Comparison of ENCODE assay signal across 26 mouse cellular contexts in genomic region chr2:6598879-6599167, GRCm38 (mm10).
"Had no signal": no experiment of that assay in that cellular context is flagged by ENCODE, and none has a peak within 500 bp of the region (broad histone marks: within the 10 kb centered on the region; RNA-seq: fewer than 3 reads in every experiment).

No protein-coding gene starts in this region.

- H3K27ac ChIP-seq: heart, adult 2 months; heart, embryonic 13.5 days; heart, embryonic 15.5 days; hindbrain, embryonic 10.5 days; hindbrain, embryonic 12.5 days; hindbrain, embryonic 14.5 days; kidney, embryonic 15.5 days; kidney, postnatal 0 days; limb, embryonic 13.5 days; limb, embryonic 15.5 days; liver, embryonic 12.5 days; liver, embryonic 14.5 days had no signal

- H3K9me3 ChIP-seq: heart, embryonic 13.5 days; heart, embryonic 15.5 days; hindbrain, embryonic 10.5 days; hindbrain, embryonic 12.5 days; kidney, embryonic 15.5 days; limb, embryonic 13.5 days; limb, embryonic 15.5 days; liver, embryonic 12.5 days had no signal

- H3K4me1 ChIP-seq: heart, embryonic 15.5 days; kidney, embryonic 15.5 days; liver, embryonic 12.5 days had no signal

- H3K9ac ChIP-seq: heart, embryonic 13.5 days; heart, embryonic 15.5 days; hindbrain, embryonic 12.5 days; hindbrain, embryonic 14.5 days; kidney, embryonic 15.5 days; limb, embryonic 13.5 days; limb, embryonic 15.5 days; liver, embryonic 12.5 days; liver, embryonic 14.5 days had no signal

- H3K36me3 ChIP-seq: kidney, embryonic 15.5 days; limb, embryonic 13.5 days; liver, embryonic 12.5 days had no signal

- H3K27me3 ChIP-seq: heart, embryonic 13.5 days; heart, embryonic 15.5 days; hindbrain, embryonic 12.5 days; kidney, embryonic 15.5 days; limb, embryonic 13.5 days; limb, embryonic 15.5 days; liver, embryonic 12.5 days had no signal

- DNase-seq: gastrocnemius, postnatal 14 days; gastrocnemius, postnatal 36 days; heart, adult 11 months; heart, adult 2 months; heart, postnatal 4 days; kidney, adult 18-20 months; kidney, adult 8-10 months; kidney, postnatal 14 days; kidney, postnatal 36 days; layer of hippocampus, adult 9-11 months; layer of hippocampus, postnatal 36 days; left cerebral cortex, postnatal 4 days had no signal

- H3K4me3 ChIP-seq: heart, adult 2 months; heart, embryonic 13.5 days; heart, embryonic 15.5 days; hindbrain, embryonic 10.5 days; hindbrain, embryonic 12.5 days; kidney, embryonic 15.5 days; limb, embryonic 13.5 days; limb, embryonic 15.5 days; liver, embryonic 12.5 days had no signal

- ATAC-seq: hindbrain, embryonic 16.5 days; intestine, embryonic 16.5 days; liver, embryonic 12.5 days had no signal

- H3K4me2 ChIP-seq: heart, embryonic 11.5 days; heart, embryonic 13.5 days; heart, embryonic 15.5 days; hindbrain, embryonic 12.5 days; hindbrain, embryonic 14.5 days; kidney, embryonic 15.5 days; limb, embryonic 13.5 days; limb, embryonic 15.5 days; liver, embryonic 12.5 days had no signal
